Mouse (Mus musculus): ENCODE results near the gene Ccdc97.

Gene Ccdc97

GRCm38 (mm10) chr7:25688810-25689586 lies 29.9 kb downstream of the Ccdc97 start:
- peak; percentile 27 for ATAC-seq (ENCODE audit: low TSS enrichment)

DNA sequence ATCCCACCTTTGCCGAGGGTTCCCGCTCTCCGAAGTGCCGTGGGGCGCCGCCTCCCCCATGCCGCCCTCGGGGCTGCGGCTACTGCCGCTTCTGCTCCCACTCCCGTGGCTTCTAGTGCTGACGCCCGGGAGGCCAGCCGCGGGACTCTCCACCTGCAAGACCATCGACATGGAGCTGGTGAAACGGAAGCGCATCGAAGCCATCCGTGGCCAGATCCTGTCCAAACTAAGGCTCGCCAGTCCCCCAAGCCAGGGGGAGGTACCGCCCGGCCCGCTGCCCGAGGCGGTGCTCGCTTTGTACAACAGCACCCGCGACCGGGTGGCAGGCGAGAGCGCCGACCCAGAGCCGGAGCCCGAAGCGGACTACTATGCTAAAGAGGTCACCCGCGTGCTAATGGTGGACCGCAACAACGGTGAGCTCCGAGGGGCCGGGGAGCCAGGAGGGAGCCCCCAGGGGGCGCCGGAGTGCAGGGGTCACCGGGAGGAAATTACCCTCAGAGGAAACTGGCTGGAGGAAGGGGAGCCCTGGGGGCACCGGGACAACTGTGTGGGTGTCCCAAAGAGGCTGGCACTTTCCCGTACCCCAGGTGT lies 31.0 kb downstream of the Ccdc97 start:
- no peak for ATAC-seq (ENCODE audit: low TSS enrichment)

GRCm38 (mm10) chr7:25686680-25687531 lies 32.0 kb downstream of the Ccdc97 start, which contains the start of gene Tgfb1:
TSS of gene Tgfb1 (plus strand) at chr7:25687002.
- ATAC-seq (ENCODE audit: low TSS enrichment): no peak

DNA sequence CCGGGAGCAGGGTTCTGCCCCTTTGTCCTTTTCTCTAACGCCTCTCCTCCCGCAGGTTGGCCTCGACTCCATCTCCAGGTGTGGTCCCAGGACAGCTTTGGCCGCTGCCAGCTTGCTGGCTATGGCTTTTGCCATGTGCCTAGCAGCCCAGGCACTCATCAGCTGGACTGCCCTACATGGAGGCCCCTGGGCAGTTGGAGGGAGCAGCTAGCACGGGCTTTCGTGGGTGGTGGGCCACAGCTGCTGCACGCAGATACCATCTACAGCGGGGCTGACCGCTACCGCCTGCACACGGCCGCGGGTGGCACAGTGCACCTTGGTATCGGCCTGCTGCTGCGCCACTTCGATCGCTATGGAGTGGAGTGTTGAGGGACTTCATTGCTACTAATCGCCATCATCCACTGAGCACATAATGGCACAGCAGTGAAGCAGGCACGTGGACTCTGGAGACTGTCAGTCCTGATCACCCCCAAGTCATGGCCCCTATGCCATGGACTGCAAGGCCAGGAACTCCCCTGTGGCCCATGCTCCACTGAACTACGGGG lies 32.9 kb downstream of the Ccdc97 start:
- no peak for ATAC-seq (ENCODE audit: low TSS enrichment)

DNA sequence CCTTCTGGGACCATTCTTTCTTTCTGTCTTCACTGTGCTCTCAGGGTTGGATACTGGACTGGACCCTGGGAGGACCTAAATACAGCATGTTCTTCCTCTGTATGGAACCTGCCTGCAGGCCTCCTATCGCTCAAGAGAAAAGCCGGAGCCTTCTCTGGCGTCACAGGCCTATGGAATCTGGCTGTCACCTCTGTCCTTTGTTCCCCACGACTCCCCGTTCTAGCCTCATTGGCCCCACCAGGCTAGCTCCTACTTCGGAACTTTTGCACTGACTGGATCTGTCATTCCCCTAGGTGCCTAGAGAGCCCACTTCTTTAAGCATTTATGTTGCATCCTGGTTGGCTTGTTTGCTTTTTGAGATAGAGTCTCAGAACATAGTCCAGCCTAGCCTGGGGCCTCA lies 34.2 kb downstream of the Ccdc97 start:
- no peak for ATAC-seq (ENCODE audit: low TSS enrichment)

- no peak for ATAC-seq (ENCODE audit: low TSS enrichment)
Measured at GRCm38 (mm10) chr7:25683474-25684180, 35.3 kb downstream of the Ccdc97 start.

DNA sequence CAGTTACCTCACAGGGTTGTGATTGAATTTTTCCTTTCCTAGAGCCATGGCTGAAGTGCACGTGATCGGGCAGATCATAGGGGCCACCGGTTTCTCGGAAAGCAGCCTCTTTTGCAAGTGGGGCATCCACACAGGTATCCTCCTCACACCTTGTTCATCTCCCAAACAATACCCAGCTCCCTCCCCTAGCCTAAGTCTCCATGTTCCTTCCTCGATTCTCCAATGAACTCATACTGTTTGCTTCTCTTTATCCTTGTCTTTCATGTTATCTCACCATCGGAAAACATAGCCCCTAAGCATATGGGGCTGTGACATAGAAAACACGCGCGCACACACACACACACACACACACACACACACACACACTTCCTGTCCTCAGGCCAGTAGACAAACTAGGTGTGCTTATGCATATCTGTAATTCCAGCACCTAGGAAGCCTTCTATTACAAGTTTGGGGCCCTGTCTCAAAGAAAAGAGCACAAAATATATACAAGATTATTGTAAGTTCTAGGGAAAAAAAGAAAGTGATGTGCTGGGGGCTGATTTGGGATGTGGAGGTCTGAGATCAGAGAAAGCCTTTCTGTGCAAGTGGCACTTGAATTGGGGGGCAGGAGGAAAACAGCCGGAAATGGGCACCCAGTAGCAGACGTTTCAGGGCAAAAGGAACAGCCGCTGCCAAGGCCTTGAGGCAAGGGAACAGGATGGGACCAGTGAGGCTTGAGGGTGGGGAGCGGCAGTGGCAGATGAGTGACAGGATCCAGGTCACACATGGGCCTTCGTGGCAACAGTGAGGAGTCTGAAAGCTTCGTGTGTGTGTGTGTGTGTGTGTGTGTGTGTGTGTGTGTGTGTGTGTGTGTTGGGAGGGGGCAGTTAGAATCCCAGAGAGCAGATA lies 37.3 kb downstream of the Ccdc97 start:
- ATAC-seq (ENCODE audit: low TSS enrichment): no peak

DNA sequence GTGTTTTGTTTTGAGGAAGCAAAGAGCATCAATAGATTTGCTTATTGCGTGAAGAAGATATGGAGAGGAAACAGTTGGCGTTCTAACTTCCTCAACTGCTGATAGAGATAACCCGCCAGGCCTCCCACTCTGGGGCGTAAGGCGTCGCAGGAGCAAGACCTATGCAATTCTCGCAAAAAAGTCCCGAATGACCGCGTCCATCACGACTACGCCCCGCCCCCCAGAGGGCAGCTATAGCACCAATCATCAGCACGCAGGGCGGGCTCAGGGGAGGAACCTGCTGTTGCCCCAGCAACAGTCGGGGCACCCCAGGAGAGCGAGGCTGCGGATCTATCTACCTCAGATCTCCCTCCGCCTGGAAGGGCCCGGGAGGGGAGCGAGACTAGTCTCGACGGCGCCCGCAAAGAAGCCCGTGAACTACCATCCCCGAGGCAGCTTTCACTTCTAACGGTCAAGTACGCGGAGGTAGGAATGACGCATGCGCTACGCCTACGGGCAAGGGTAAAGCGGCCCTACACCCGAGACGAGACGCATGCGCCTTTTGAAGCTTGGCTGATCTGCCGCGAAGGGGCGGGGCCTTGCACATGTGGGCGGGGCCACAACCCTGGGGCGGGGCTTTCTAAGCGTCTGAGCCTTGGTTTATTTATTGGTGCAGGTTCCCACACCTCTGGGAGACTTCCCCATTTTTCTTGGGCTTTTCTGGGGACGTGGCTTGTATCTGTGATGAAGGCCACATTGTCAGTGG lies 38.2 kb downstream of the Ccdc97 start, which contains the start of gene B9d2:
Gene B9d2 (plus strand): TSS at position 267 of the 745 bp plus-strand sequence.
- ATAC-seq (ENCODE audit: low TSS enrichment): peak; percentile 94

- ATAC-seq (ENCODE audit: low TSS enrichment): no peak
Measured at GRCm38 (mm10) chr7:25679971-25680370, 38.9 kb downstream of the Ccdc97 start.

DNA sequence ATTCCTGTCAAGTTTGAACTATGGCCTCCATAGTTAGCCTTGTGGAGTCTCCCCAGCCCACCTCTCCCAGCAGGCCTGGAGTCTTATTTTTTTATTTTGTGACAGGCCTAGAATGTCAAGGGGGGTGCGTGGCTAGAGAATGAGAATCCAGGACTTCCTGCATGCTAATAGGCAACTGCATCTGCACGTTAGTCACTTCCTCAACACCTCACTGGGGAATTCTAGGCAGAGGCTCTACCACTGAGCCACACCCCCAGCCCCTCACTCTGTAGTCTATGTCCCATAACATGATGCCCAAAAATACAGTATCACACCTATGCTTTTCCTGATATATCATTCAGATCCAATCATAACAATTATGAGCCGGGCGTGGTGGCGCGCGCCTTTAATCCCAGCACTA lies 41.9 kb downstream of the Ccdc97 start:
- ATAC-seq (ENCODE audit: low TSS enrichment): no peak

GRCm38 (mm10) chr7:25676085-25676781 lies 42.7 kb downstream of the Ccdc97 start:
- ATAC-seq (ENCODE audit: low TSS enrichment): peak; percentile 42

DNA sequence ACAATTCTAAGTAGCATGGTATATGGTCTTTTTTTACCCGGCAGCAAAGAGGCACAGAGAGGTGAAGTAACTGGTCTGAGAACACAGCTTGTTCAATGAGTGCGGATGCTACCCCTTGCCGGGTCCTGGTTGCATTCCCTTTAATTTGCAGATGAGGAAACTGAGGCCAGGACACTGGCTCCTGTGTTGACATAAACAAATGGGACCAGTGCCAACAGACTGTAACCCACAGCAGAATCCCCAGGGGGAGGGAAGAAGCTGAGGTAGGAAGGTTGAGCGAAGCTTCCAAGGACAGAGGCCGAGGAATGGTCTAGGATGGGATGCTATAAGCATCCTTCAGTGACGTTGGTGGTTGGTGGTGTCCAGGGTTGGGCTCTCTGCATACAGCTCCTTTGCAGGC lies 43.5 kb downstream of the Ccdc97 start:
- no peak for ATAC-seq (ENCODE audit: low TSS enrichment)

DNA sequence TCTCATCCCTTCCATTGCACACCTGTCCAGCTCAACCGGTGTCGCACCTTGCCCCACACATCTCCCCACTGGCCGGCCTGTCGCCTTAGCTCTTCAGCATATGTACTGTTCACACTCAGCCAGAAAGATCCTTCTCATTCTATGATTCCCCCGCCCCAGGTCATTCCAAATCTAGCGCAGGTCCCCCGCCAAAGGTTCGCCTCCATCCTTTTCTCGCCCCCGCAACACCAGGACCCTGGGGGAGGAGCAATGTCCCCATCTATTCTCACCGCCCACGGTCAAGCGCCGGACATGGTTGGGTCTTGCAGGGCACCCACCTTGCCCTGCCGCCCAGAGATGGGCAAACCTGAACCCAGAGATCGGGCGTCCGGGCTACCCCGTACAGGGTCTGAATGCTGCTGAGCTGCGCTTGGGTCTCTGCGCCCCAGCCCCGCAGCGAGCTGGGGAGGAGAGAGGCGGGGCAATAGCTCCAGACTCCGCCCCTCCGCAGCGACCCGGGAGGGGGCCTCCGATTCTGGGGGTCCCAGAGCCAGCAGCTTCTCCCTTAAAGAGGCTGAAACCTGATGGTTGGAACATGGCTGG lies 44.1 kb downstream of the Ccdc97 start, which contains the start of gene Tmem91:
Gene Tmem91 (minus strand): TSS at position 448 of the 582 bp plus-strand sequence.
- no peak for ATAC-seq (ENCODE audit: low TSS enrichment)

GRCm38 (mm10) chr7:25674297-25674696 lies 44.6 kb downstream of the Ccdc97 start:
- no peak for ATAC-seq (ENCODE audit: low TSS enrichment)

DNA sequence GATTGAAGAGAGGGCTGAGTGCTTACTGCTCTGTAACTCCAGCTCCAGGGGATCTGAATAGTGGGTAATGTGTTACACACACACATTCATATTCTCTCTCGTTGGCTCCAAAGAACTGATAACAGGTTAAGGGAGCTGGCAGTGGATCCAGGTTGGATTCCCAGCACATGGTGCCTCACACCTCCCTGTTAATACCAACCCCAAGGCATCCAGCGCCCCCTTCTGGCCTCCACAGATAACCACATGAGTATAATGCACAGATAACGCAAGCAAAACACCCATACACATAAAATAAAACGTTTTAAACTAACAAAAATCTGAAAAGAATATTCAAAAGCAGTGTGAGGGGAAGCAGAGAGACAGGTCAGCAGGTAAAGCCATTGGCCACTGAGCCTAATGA lies 46.4 kb downstream of the Ccdc97 start:
- no peak for ATAC-seq (ENCODE audit: low TSS enrichment)

- no peak for ATAC-seq (ENCODE audit: low TSS enrichment)
Measured at GRCm38 (mm10) chr7:25671686-25672085, 47.2 kb downstream of the Ccdc97 start.

DNA sequence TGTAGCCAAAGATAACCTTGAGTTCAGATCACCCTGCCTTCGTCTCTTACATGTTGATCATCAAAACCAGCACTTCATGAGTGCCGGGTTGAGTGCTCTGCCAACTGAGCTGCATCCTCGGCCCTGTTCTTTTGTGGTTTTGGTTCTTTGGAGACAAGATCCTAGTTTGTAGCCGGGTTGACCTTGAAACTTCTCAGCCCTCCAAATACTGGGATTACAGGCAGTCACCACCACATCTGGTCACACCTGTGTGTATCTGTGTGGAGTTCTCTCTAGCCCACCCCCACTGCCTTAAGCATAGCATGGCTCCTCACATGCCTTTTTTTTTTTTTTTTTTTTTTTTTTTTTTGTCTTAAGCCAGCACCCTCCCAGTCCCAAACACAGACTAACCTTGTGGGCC lies 48.8 kb downstream of the Ccdc97 start:
- ATAC-seq (ENCODE audit: low TSS enrichment): no peak

- no peak for ATAC-seq (ENCODE audit: low TSS enrichment)
Measured at GRCm38 (mm10) chr7:25669631-25670030, 49.3 kb downstream of the Ccdc97 start.

DNA sequence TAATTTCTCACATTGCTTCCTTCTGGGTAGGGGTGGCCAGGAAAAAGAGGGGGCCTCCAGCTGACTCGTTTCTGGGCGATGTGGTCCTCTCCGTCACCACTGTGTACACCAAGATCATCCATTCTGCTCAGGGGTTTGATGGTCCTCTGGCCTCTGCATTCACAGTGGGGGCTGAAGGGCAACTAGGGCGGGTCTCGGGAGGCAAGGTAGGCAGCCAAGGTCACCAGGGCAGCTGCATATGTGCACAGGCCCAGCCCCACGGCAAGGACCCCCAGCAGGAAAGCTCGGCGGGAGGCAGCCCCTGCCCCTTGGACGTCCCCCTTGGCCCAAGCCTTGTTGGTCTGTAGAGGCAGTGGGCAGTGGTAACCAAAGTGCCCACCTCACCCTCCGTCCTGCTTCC lies 49.7 kb downstream of the Ccdc97 start:
- no peak for ATAC-seq (ENCODE audit: low TSS enrichment)

Data from frontal cortex, adult (tissue).